Mouse (Mus musculus) stomach, embryonic 14.5 days (tissue): ENCODE data around the gene Epc2. TPM values are rescaled to one million over a fixed set of nuclear protein-coding genes. Genes with fewer than 3 reads are reported as not detected.

ENCODE experiments used
- ATAC-seq: fragments of 200-750 bp; cut with Nextera tagmentation; 2 replicates; pipeline ENCODE4 v1.8.0; 2017; ENCODE audit warnings: low read depth, moderate TSS enrichment; ENCODE audit not compliant: insufficient number of reproducible peaks, insufficient read depth, low FRiP score
- H3K27ac ChIP-seq: fragments of 300-500 bp; sonication (generic); 2 replicates; pipeline ENCODE4 v1.5.1; 2014; ENCODE audit warnings: mild to moderate bottlenecking, low read length, moderate library complexity, mixed read lengths
- H3K27me3 ChIP-seq: fragments of 300-500 bp; sonication (generic); 2 replicates; pipeline ENCODE4 v1.6.1; 2014; ENCODE audit warnings: low read length, control low read depth, mixed read lengths; ENCODE audit not compliant: control insufficient read depth, insufficient read depth
- H3K36me3 ChIP-seq: fragments of 300-500 bp; sonication (generic); 2 replicates; pipeline ENCODE4 v1.6.1; 2014; ENCODE audit warnings: mild to moderate bottlenecking, control low read depth, low read length, moderate library complexity, mixed read lengths; ENCODE audit not compliant: control insufficient read depth, insufficient read depth
- H3K4me1 ChIP-seq: fragments of 300-500 bp; sonication (generic); 2 replicates; pipeline ENCODE4 v1.6.1; 2014; ENCODE audit warnings: low read length, control low read depth, mixed read lengths; ENCODE audit not compliant: control insufficient read depth, insufficient read depth
- H3K4me2 ChIP-seq: fragments of 300-500 bp; sonication (generic); replicated peaks from 2 replicates; pipeline ENCODE4 v1.6.1; 2014; ENCODE audit warnings: low read depth, low read length, control low read depth
- H3K4me3 ChIP-seq: fragments of 300-500 bp; sonication (generic); 2 replicates; pipeline ENCODE4 v1.5.1; 2014; ENCODE audit warnings: low read depth, low read length, control low read depth
- H3K9ac ChIP-seq: fragments of 300-500 bp; sonication (generic); replicated peaks from 2 replicates; pipeline ENCODE4 v1.6.1; 2014; ENCODE audit warnings: low read depth, mild to moderate bottlenecking, control low read depth, low read length, moderate library complexity, mixed read lengths
- H3K9me3 ChIP-seq: fragments of 300-500 bp; sonication (generic); 2 replicates; pipeline ENCODE4 v1.6.1; 2016; ENCODE audit warnings: low read depth, low read length, control low read depth; ENCODE audit not compliant: control insufficient read depth
- WGBS: fragments of 180-500 bp; shearing (Covaris S2); extraction: QIAGEN DNeasy Blood & Tissue Kit; methylation state at CpG from one replicate; pipeline ENCODE4 v1.1.7; 2014; 5-methylcytosine and 5-hydroxymethylcytosine counted together
- polyA plus RNA-seq: library from polyadenylated mRNA; unstranded; fragments of >200 nt; fragmentation: Nextera tagmentation; extraction: Ambion mirVana; gene quantifications from 2 replicates; pipeline ENCODE4 v1.2.1, GENCODE M21; 2014

Epc2 gene
- polyA plus RNA-seq, 1 experiment from 2014 or later: 13.8 TPM

DNA sequence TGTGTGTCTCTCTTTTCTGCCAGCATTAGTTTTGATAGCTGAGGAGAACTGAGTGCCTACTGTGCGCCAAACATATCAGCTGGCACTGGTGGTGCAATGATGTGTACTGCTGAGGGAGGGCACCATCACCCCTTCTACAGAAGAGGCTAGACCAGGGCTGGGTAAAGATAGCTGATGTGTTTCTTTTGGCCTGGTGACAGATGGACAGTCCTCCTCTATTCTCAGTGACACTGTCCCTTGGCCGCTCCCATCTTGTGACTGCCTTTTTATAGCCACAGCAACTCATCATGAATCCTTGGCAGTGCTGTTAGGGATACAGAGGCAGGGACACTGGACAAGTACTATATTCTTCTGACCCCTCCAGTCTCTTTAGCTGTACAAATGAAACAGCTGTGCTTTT lies 132.0 kb downstream of the Epc2 start:
- WGBS: 94% methylated on average over 2 of the region's 2 CpGs
- Histone ChIP-seq H3K4me1 (no peaks in the 10 kb centered on the region), H3K27ac (no peak overlapping the region), H3K36me3 (no peaks in the 10 kb centered on the region), H3K4me3 (no peak overlapping the region), H3K4me2 (no peak overlapping the region), H3K9ac (no peak overlapping the region), H3K9me3 (no peaks in the 10 kb centered on the region), H3K27me3 (no peaks in the 10 kb centered on the region)
- no peak for ATAC-seq

DNA sequence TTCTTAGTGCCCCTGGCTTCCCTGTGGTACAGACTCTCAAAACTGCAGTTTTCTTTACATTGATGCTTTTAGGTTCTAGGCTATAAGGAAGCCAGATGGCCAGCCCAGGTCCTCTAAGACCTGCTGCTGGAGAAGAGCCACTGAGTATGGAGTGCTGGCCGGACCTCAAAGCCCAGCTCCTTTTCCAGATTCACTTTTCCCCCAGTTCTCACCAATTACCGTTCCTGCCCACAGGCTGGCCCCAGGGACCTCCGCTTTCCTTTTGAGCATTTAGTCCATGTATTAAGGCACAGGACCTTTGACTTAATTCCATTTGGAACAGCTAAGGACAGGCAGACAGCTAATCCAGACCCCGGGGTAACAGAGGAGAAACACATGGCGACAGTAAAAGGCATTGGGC lies 139.2 kb downstream of the Epc2 start:
- H3K27ac ChIP-seq: no peak overlapping the region
- no peak overlapping the region for H3K4me2 ChIP-seq
- H3K4me1 ChIP-seq: no peaks in the 10 kb centered on the region
- WGBS: 55% methylated on average over 5 of the region's 5 CpGs
- H3K27me3 ChIP-seq: no peaks in the 10 kb centered on the region
- H3K4me3 ChIP-seq: no peak overlapping the region
- H3K36me3 ChIP-seq: no peaks in the 10 kb centered on the region
- no peaks in the 10 kb centered on the region for H3K9me3 ChIP-seq
- H3K9ac ChIP-seq: no peak overlapping the region
- no peak for ATAC-seq

DNA sequence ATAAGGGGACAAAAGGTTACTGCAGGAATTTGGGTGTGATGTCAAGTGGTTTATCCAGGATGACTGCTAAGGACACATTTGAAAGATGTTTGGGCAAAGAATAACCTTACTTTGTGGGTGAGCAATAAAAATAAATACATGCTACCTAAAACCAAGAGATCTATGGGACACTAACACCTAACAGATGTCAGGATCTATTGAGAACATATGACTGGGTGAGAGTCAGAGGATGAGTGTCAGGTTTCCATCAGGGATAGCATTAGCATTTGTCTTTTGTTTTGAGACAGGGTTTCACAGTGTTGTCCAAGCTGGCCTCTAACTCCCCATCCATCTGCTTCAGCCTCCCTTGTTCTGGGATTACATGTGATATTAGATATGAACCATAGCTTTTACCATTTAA lies 141.6 kb downstream of the Epc2 start:
- Histone ChIP-seq H3K9ac (no peak overlapping the region), H3K27me3 (no peaks in the 10 kb centered on the region), H3K36me3 (no peaks in the 10 kb centered on the region), H3K4me2 (no peak overlapping the region), H3K9me3 (no peaks in the 10 kb centered on the region), H3K4me1 (no peaks in the 10 kb centered on the region), H3K4me3 (no peak overlapping the region), H3K27ac (no peak overlapping the region)
- ATAC-seq: no peak

DNA sequence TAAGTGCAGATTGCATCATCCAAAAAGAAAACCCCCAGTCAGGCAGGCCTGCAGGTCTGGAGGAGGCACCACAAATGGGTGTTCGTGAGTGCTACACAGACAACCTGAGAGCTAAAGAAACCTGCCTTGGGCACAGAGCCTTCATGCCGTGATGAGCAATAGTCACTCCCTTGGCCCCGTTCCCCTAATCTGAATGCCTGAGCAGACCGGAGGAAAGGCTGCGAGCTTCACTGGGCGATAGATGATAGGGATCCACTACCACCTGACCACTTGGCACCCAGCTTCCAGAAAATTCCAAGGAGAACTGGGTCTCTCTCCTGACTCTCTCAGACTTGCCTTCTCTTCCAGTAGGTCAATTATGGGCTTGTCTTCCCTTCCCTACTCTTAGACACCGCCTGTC lies 143.6 kb downstream of the Epc2 start:
- Histone ChIP-seq H3K27ac (no peak overlapping the region), H3K4me2 (no peak overlapping the region), H3K4me3 (no peak overlapping the region), H3K9ac (no peak overlapping the region), H3K36me3 (no peaks in the 10 kb centered on the region), H3K27me3 (no peaks in the 10 kb centered on the region), H3K9me3 (no peaks in the 10 kb centered on the region), H3K4me1 (no peaks in the 10 kb centered on the region)
- WGBS: 81% methylated on average over 7 of the region's 7 CpGs
- no peak for ATAC-seq

DNA sequence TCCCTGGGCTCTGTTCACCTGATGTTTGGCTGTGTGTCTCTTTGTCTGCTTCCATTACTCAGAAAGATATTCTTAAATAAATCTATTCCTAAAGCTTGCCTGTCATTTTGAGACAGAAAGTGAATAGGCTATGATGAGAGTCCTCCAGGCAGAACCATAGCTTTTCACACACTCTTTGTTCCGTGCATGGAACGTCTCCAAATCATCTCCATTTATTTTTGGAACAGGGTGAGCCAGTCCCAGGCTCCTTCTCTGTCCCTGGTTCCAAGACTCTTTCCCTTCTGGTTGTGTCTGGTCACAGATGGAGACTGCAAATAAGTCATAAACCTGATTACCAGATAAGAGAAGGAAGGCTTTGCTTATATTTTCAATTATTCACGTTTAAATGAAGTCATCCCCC lies 145.0 kb downstream of the Epc2 start:
- Histone ChIP-seq H3K27me3 (no peaks in the 10 kb centered on the region), H3K4me3 (no peak overlapping the region), H3K4me2 (no peak overlapping the region), H3K9me3 (no peaks in the 10 kb centered on the region), H3K9ac (no peak overlapping the region), H3K36me3 (no peaks in the 10 kb centered on the region), H3K27ac (no peak overlapping the region), H3K4me1 (no peaks in the 10 kb centered on the region)
- 74% methylated on average over 3 of the region's 3 CpGs for WGBS
- ATAC-seq: no peak

DNA sequence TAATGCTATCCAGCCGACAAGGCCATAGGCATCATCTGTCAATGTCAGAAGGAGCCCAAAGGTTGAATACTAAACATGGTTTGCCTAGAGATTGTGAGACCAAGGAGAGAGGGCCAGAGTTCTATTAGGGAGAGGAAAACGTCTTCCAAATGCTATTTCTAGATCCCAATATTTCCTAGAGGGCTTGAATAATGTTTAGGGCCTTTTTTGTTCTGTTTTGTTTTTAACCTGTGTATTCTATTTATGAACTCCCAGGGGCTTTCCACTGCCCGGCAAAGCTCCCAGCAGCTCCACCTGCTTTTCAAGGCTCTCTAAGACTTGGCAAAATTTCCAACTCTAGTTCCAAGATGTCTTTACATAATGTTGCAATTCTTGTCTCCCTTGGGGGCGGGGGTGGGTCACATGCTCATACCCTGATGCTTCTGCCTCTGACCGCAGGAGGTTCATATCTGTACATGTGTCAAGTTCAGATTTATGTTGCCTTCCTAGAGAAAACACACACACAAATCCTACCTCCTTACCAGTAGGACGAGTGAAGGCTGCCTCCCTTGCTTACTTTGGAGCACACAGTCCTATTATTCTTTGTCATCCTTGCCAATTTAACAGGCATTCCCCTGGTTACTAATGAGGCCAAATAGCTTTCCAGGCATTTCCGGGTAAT lies 148.9 kb downstream of the Epc2 start:
- ATAC-seq: no peak
- H3K27ac ChIP-seq: no peak overlapping the region
- no peak overlapping the region for H3K4me3 ChIP-seq
- no peak overlapping the region for H3K9ac ChIP-seq
- no peaks in the 10 kb centered on the region for H3K4me1 ChIP-seq
- H3K27me3 ChIP-seq: no peaks in the 10 kb centered on the region
- WGBS: 40% methylated on average over 7 of the region's 7 CpGs
- no peak overlapping the region for H3K4me2 ChIP-seq
- no peaks in the 10 kb centered on the region for H3K36me3 ChIP-seq
- no peaks in the 10 kb centered on the region for H3K9me3 ChIP-seq

Other genes with a start within 250 kb of the Epc2 start
- gene Kif5c, start 167.8 kb downstream of the Epc2 start, polyA plus RNA-seq: 10.8 and 11.6 TPM in 2 replicates